Comparison of ENCODE assay signal across 8 mouse cellular contexts in genomic region chr1:131828297-131829126, GRCm38 (mm10). TPM values are rescaled to one million over a fixed set of nuclear protein-coding genes. Genes with fewer than 3 reads are reported as not detected.
DNase-seq lines count a peak whose midpoint lies in the region; ATAC-seq and TF ChIP-seq lines count a peak whose summit lies in the region.

No protein-coding gene starts in this region.

- TF ChIP-seq CTCF in kidney, postnatal 0 days (IDR thresholded peaks at IDR 0.05; ENCODE audit: low read depth): no peak

- H3K4me1 ChIP-seq in forebrain, embryonic 11.5 days (replicated peaks; ENCODE audit: control insufficient read depth, insufficient read depth, low read length): peaks cover 2% of the 10 kb centered on the region; the same call in 1 of the 2 replicates
- H3K4me1 ChIP-seq in kidney, postnatal 0 days (replicated peaks; ENCODE audit: insufficient read depth, low read length): peaks cover 12% of the 10 kb centered on the region; the same call in 1 of the 2 replicates
- peaks cover 58% of the 10 kb centered on the region for H3K4me1 ChIP-seq in midbrain, embryonic 10.5 days

- ATAC-seq in forebrain, embryonic 11.5 days (replicated peaks; ENCODE audit: low FRiP score): peak; percentile 68
- peak; percentile 70 for ATAC-seq in kidney, postnatal 0 days (replicated peaks; ENCODE audit: low FRiP score, low read depth)

- H3K4me2 ChIP-seq in forebrain, embryonic 11.5 days (ENCODE audit: low read depth, low read length, severe bottlenecking): peak overlapping the region; percentile 87
- peak overlapping the region; percentile 95 for H3K4me2 ChIP-seq in kidney, postnatal 0 days (ENCODE audit: low read length)

- H3K27ac ChIP-seq in forebrain, embryonic 11.5 days (ENCODE audit: low read depth, low read length): no peak overlapping the region
- H3K27ac ChIP-seq in kidney, postnatal 0 days: peak overlapping the region; percentile 86
- peak overlapping the region; percentile 95 for H3K27ac ChIP-seq in midbrain, embryonic 10.5 days (replicated peaks)

- peak overlapping the region; percentile 85 for H3K9ac ChIP-seq in forebrain, embryonic 11.5 days (ENCODE audit: low read length)
- peak overlapping the region; percentile 85 for H3K9ac ChIP-seq in kidney, postnatal 0 days (ENCODE audit: low read depth, low read length)

- DNase-seq in embryo, embryonic 10 days (ENCODE audit: low spot score): peak; percentile 58
- DNase-seq in embryo, embryonic 9.5 days (ENCODE audit: extremely low spot score): no peak
- peak; percentile 38 to 42 for DNase-seq in spleen, postnatal 10 days (ENCODE audit: low spot score in 2 of 2)
- DNase-seq in spleen, adult 12 weeks (ENCODE audit: low spot score): no peak
- no peak for DNase-seq in forebrain, embryonic 11.5 days (ENCODE audit: low spot score)
- peak; percentile 78 for DNase-seq in kidney, postnatal 0 days (ENCODE audit: low spot score)
- peak; percentile 70 for DNase-seq in midbrain, embryonic 10.5 days (ENCODE audit: low spot score)
- no peak for DNase-seq in cerebellum, adult 9-11 months

- 2% methylated on average over 20 of the region's 22 CpGs for WGBS in forebrain, embryonic 11.5 days
- 2% methylated on average over 21 of the region's 22 CpGs for WGBS in kidney, postnatal 0 days
- WGBS in midbrain, embryonic 10.5 days: 2% methylated on average over 22 of the region's 22 CpGs

- no peaks in the 10 kb centered on the region for H3K9me3 ChIP-seq in forebrain, embryonic 11.5 days (ENCODE audit: control insufficient read depth, low read length)
- no peaks in the 10 kb centered on the region for H3K9me3 ChIP-seq in kidney, postnatal 0 days (replicated peaks; ENCODE audit: low read length)
- no peaks in the 10 kb centered on the region for H3K9me3 ChIP-seq in midbrain, embryonic 10.5 days (replicated peaks)

- no peaks in the 10 kb centered on the region for H3K27me3 ChIP-seq in forebrain, embryonic 11.5 days (ENCODE audit: control insufficient read depth, insufficient read depth, low read length)
- H3K27me3 ChIP-seq in kidney, postnatal 0 days (ENCODE audit: insufficient read depth, low read length): no peaks in the 10 kb centered on the region
- peaks cover 8% of the 10 kb centered on the region for H3K27me3 ChIP-seq in midbrain, embryonic 10.5 days (ENCODE audit: low read depth, poor library complexity, severe bottlenecking)

- no peaks in the 10 kb centered on the region for H3K36me3 ChIP-seq in forebrain, embryonic 11.5 days (ENCODE audit: control insufficient read depth, insufficient read depth, low read length)
- no peaks in the 10 kb centered on the region for H3K36me3 ChIP-seq in kidney, postnatal 0 days (ENCODE audit: insufficient read depth, low read length)
- H3K36me3 ChIP-seq in midbrain, embryonic 10.5 days: peaks cover 36% of the 10 kb centered on the region

- peak overlapping the region; percentile 75 for H3K4me3 ChIP-seq in forebrain, embryonic 11.5 days (ENCODE audit: low read depth, low read length)
- peak overlapping the region; percentile 86 for H3K4me3 ChIP-seq in kidney, postnatal 0 days (replicated peaks; ENCODE audit: low read depth, low read length)
- peak overlapping the region; percentile 89 for H3K4me3 ChIP-seq in midbrain, embryonic 10.5 days

RNA-seq across cellular contexts. Expression of gene Slc41a1, which starts 1.2 kb away (rescaled TPM):
- polyA plus RNA-seq in forebrain, embryonic 11.5 days (2014; fragmentation: Nextera tagmentation; extraction: Ambion mirVana): 12.5 and 13.0 TPM in 2 replicates
- polyA plus RNA-seq in kidney, postnatal 0 days (2015; fragmentation: Nextera tagmentation; extraction: Ambion mirVana): 12.2 and 12.6 TPM in 2 replicates
- 11.4 and 12.1 TPM in 2 replicates for polyA plus RNA-seq in midbrain, embryonic 10.5 days (2016; fragmentation: Nextera tagmentation; extraction: Ambion mirVana)

RNA-seq across cellular contexts. Expression of gene Pm20d1, which starts 31.3 kb away (rescaled TPM):
- 0.86 and 1.2 TPM in 2 replicates for polyA plus RNA-seq in forebrain, embryonic 11.5 days (2014; fragmentation: Nextera tagmentation; extraction: Ambion mirVana)
- 5.7 and 6.5 TPM in 2 replicates for polyA plus RNA-seq in kidney, postnatal 0 days (2015; fragmentation: Nextera tagmentation; extraction: Ambion mirVana)
- polyA plus RNA-seq in midbrain, embryonic 10.5 days (2016; fragmentation: Nextera tagmentation; extraction: Ambion mirVana): 1.7 and 1.8 TPM in 2 replicates

RNA-seq across cellular contexts. Expression of gene Rab29, which starts 38.5 kb away (rescaled TPM):
- 13.1 and 15.2 TPM in 2 replicates for polyA plus RNA-seq in forebrain, embryonic 11.5 days (2014; fragmentation: Nextera tagmentation; extraction: Ambion mirVana)
- polyA plus RNA-seq in kidney, postnatal 0 days (2015; fragmentation: Nextera tagmentation; extraction: Ambion mirVana): 23.4 and 26.7 TPM in 2 replicates
- polyA plus RNA-seq in midbrain, embryonic 10.5 days (2016; fragmentation: Nextera tagmentation; extraction: Ambion mirVana): 10.2 and 13.7 TPM in 2 replicates

Comparison
In these comparisons a context has a peak if more than half of its experiments do, and no peak if none do; other contexts are left out.
1. DNase-seq: peak in embryo, embryonic 10 days (single experiment), spleen, postnatal 10 days (2 of 2), kidney, postnatal 0 days (single experiment) and midbrain, embryonic 10.5 days (single experiment); none in embryo, embryonic 9.5 days (single experiment), spleen, adult 12 weeks (single experiment), forebrain, embryonic 11.5 days (single experiment) and cerebellum, adult 9-11 months (single experiment).
2. Peak in every context shown above with its lines, with median percentiles within 50 percentile points of each other: H3K4me3 ChIP-seq.